In genomic region chr9:21419646-21420045, GRCm38 (mm10) we compare ENCODE assay signal across 27 mouse cellular contexts. TPM values are rescaled to one million over a fixed set of nuclear protein-coding genes. Genes with fewer than 3 reads are reported as not detected.
DNase-seq lines count a peak whose midpoint lies in the region; ATAC-seq and TF ChIP-seq lines count a peak whose summit lies in the region.
"Had no signal": no experiment of that assay in that cellular context is flagged by ENCODE, and none has a peak within 500 bp of the region (broad histone marks: within the 10 kb centered on the region; RNA-seq: fewer than 3 reads in every experiment).

No protein-coding gene starts in this region.

- no peak overlapping the region for H3K4me3 ChIP-seq in embryonic facial prominence, embryonic 13.5 days
- no peak overlapping the region for H3K4me3 ChIP-seq in embryonic facial prominence, embryonic 10.5 days
- no peak overlapping the region for H3K4me3 ChIP-seq in thymus, adult 2 months (ENCODE audit: control insufficient read depth, insufficient read depth, low read length)
- H3K4me3 ChIP-seq in neural tube, embryonic 15.5 days (replicated peaks): no peak overlapping the region
- H3K4me3 ChIP-seq: embryonic facial prominence, embryonic 15.5 days; gastrocnemius, adult 2 months; heart, embryonic 10.5 days; left cerebral cortex, adult 2 months; limb, embryonic 15.5 days; liver, embryonic 15.5 days; midbrain, embryonic 12.5 days; stomach, embryonic 15.5 days had no signal

- no peak for TF ChIP-seq POLR2A in thymus, adult 2 months (IDR thresholded peaks at IDR 0.05; ENCODE audit: control insufficient read depth, extremely low read depth, insufficient read depth, low read length, poor library complexity)

- 0 out of 2 replicates have a peak overlapping the region, but pooled peaks have one; percentile 21 for H3K9ac ChIP-seq in embryonic facial prominence, embryonic 13.5 days
- H3K9ac ChIP-seq in neural tube, embryonic 15.5 days (replicated peaks): no peak overlapping the region
- H3K9ac ChIP-seq: embryonic facial prominence, embryonic 15.5 days; limb, embryonic 15.5 days; liver, embryonic 15.5 days; midbrain, embryonic 12.5 days; stomach, embryonic 15.5 days had no signal

- no peak for TF ChIP-seq CTCF in thymus, adult 2 months (IDR thresholded peaks at IDR 0.05; ENCODE audit: borderline replicate concordance, control insufficient read depth, extremely low read depth, insufficient read depth, low read length, poor library complexity)

- ATAC-seq in embryonic facial prominence, embryonic 13.5 days (ENCODE audit: insufficient number of reproducible peaks, insufficient read depth, low FRiP score, low TSS enrichment, low read depth): no peak
- no peak for ATAC-seq in neural tube, embryonic 15.5 days (ENCODE audit: low FRiP score)
- ATAC-seq: forebrain, embryonic 14.5 days; hindbrain, postnatal 0 days had no signal

- 81% methylated on average over 2 of the region's 2 CpGs for WGBS in embryonic facial prominence, embryonic 13.5 days
- 92% methylated on average over 2 of the region's 2 CpGs for WGBS in embryonic facial prominence, embryonic 10.5 days
- WGBS in thymus, adult 2 months: 17% methylated on average over 2 of the region's 2 CpGs
- 91% methylated on average over 2 of the region's 2 CpGs for WGBS in neural tube, embryonic 15.5 days

- no peaks in the 10 kb centered on the region for H3K27me3 ChIP-seq in embryonic facial prominence, embryonic 13.5 days
- no peaks in the 10 kb centered on the region for H3K27me3 ChIP-seq in embryonic facial prominence, embryonic 10.5 days (replicated peaks; ENCODE audit: low read depth, poor library complexity, severe bottlenecking)
- no peaks in the 10 kb centered on the region for H3K27me3 ChIP-seq in thymus, adult 2 months (ENCODE audit: control insufficient read depth, insufficient read depth, low read length)
- no peaks in the 10 kb centered on the region for H3K27me3 ChIP-seq in neural tube, embryonic 15.5 days (replicated peaks)
- H3K27me3 ChIP-seq: CH12.LX; embryonic facial prominence, embryonic 15.5 days; limb, embryonic 15.5 days; liver, embryonic 15.5 days; midbrain, embryonic 12.5 days; stomach, embryonic 15.5 days had no signal

- peaks cover 63% of the 10 kb centered on the region for H3K36me3 ChIP-seq in embryonic facial prominence, embryonic 13.5 days
- H3K36me3 ChIP-seq in embryonic facial prominence, embryonic 10.5 days (replicated peaks): peaks cover 78% of the 10 kb centered on the region
- no peaks in the 10 kb centered on the region for H3K36me3 ChIP-seq in thymus, adult 2 months (ENCODE audit: control insufficient read depth, insufficient read depth, low read length)
- H3K36me3 ChIP-seq in neural tube, embryonic 15.5 days: peaks cover 49% of the 10 kb centered on the region

- H3K9me3 ChIP-seq in embryonic facial prominence, embryonic 13.5 days: no peaks in the 10 kb centered on the region
- H3K9me3 ChIP-seq in embryonic facial prominence, embryonic 10.5 days: no peaks in the 10 kb centered on the region
- no peaks in the 10 kb centered on the region for H3K9me3 ChIP-seq in neural tube, embryonic 15.5 days (replicated peaks)
- H3K9me3 ChIP-seq: embryonic facial prominence, embryonic 15.5 days; heart, embryonic 10.5 days; limb, embryonic 15.5 days; liver, embryonic 15.5 days; midbrain, embryonic 12.5 days; stomach, embryonic 15.5 days had no signal

- no peak overlapping the region for H3K27ac ChIP-seq in embryonic facial prominence, embryonic 13.5 days
- H3K27ac ChIP-seq in embryonic facial prominence, embryonic 10.5 days (replicated peaks): no peak overlapping the region
- H3K27ac ChIP-seq in thymus, adult 2 months (ENCODE audit: control insufficient read depth, insufficient read depth, low read length): peak overlapping the region; percentile 32; the same call in 1 of the 2 replicates
- no peak overlapping the region for H3K27ac ChIP-seq in neural tube, embryonic 15.5 days (replicated peaks)
- H3K27ac ChIP-seq: embryonic facial prominence, embryonic 15.5 days; gastrocnemius, adult 2 months; heart, embryonic 10.5 days; hindbrain, postnatal 0 days; left cerebral cortex, adult 2 months; limb, embryonic 15.5 days; liver, embryonic 15.5 days; midbrain, embryonic 12.5 days; stomach, embryonic 15.5 days had no signal

- no peaks in the 10 kb centered on the region for H3K4me1 ChIP-seq in embryonic facial prominence, embryonic 13.5 days
- peaks cover 4% of the 10 kb centered on the region for H3K4me1 ChIP-seq in embryonic facial prominence, embryonic 10.5 days
- peaks cover 34% of the 10 kb centered on the region for H3K4me1 ChIP-seq in thymus, adult 2 months (replicated peaks; ENCODE audit: control insufficient read depth, insufficient read depth, low read length)
- H3K4me1 ChIP-seq in neural tube, embryonic 15.5 days: peaks cover 10% of the 10 kb centered on the region; the same call in 1 of the 2 replicates
- H3K4me1 ChIP-seq: embryonic facial prominence, embryonic 15.5 days; limb, embryonic 15.5 days; midbrain, embryonic 12.5 days; stomach, embryonic 15.5 days had no signal

- no peak for DNase-seq in embryonic facial prominence, embryonic 10.5 days (ENCODE audit: low spot score)
- peak; percentile 34 for DNase-seq in thymus, adult 2 months
- DNase-seq in thymus, adult 18-20 months: no peak
- DNase-seq in naive thymus-derived CD4-positive, alpha-beta T cell, adult 2 months (ENCODE audit: low read depth): peak; percentile 52
- peak; percentile 59 for DNase-seq in thymus, postnatal 4 days
- DNase-seq in adrenal gland, postnatal 36 days: no peak
- DNase-seq: adrenal gland, postnatal 25 days; cerebellum, adult 11-12 months; cerebellum, postnatal 36 days; embryo, embryonic 11 days; gastrocnemius, adult 2 months; kidney, adult 18-20 months; layer of hippocampus, adult 9-11 months; left cerebral cortex, postnatal 4 days; lung, postnatal 4 days had no signal

- H3K4me2 ChIP-seq in embryonic facial prominence, embryonic 13.5 days: no peak overlapping the region
- no peak overlapping the region for H3K4me2 ChIP-seq in neural tube, embryonic 15.5 days
- H3K4me2 ChIP-seq: embryonic facial prominence, embryonic 15.5 days; limb, embryonic 15.5 days; liver, embryonic 15.5 days; midbrain, embryonic 12.5 days; stomach, embryonic 15.5 days had no signal

RNA-seq across cellular contexts. Expression of gene Dnm2, which starts 5.1 kb away (rescaled TPM):
- polyA plus RNA-seq in embryonic facial prominence, embryonic 13.5 days (2015; fragmentation: Nextera tagmentation; extraction: Ambion mirVana): 74.5 and 79.8 TPM in 2 replicates
- polyA plus RNA-seq in embryonic facial prominence, embryonic 10.5 days (2016; fragmentation: Nextera tagmentation; extraction: Ambion mirVana): 72.9 and 73.7 TPM in 2 replicates
- 374 and 422 TPM in 2 replicates for polyA plus RNA-seq in thymus, adult 2 months (2012; rRNA removed)
- 58.5 and 63.7 TPM in 2 replicates for polyA plus RNA-seq in neural tube, embryonic 15.5 days (2015; fragmentation: Nextera tagmentation; extraction: Ambion mirVana)
- total RNA-seq in adrenal gland, postnatal 36 days (2021): 100 to 1,000 TPM in 1 of 2 experiments, 10 to 100 TPM in 1; 99.8 to 102 TPM

RNA-seq across cellular contexts. Expression of gene Qtrt1, which starts 8.0 kb away (rescaled TPM):
- 47.0 and 53.5 TPM in 2 replicates for polyA plus RNA-seq in embryonic facial prominence, embryonic 13.5 days (2015; fragmentation: Nextera tagmentation; extraction: Ambion mirVana)
- 64.0 and 71.1 TPM in 2 replicates for polyA plus RNA-seq in embryonic facial prominence, embryonic 10.5 days (2016; fragmentation: Nextera tagmentation; extraction: Ambion mirVana)
- polyA plus RNA-seq in thymus, adult 2 months (2012; rRNA removed): 46.4 and 48.2 TPM in 2 replicates
- 47.6 and 55.6 TPM in 2 replicates for polyA plus RNA-seq in neural tube, embryonic 15.5 days (2015; fragmentation: Nextera tagmentation; extraction: Ambion mirVana)
- 10 to 100 TPM; 13.6 to 17.7 TPM for total RNA-seq in adrenal gland, postnatal 36 days (2021)

RNA-seq across cellular contexts. Expression of gene Ilf3, which starts 52.0 kb away (rescaled TPM):
- 248 and 252 TPM in 2 replicates for polyA plus RNA-seq in embryonic facial prominence, embryonic 13.5 days (2015; fragmentation: Nextera tagmentation; extraction: Ambion mirVana)
- polyA plus RNA-seq in embryonic facial prominence, embryonic 10.5 days (2016; fragmentation: Nextera tagmentation; extraction: Ambion mirVana): 341 and 343 TPM in 2 replicates
- 151 and 157 TPM in 2 replicates for polyA plus RNA-seq in thymus, adult 2 months (2012; rRNA removed)
- 189 and 205 TPM in 2 replicates for polyA plus RNA-seq in neural tube, embryonic 15.5 days (2015; fragmentation: Nextera tagmentation; extraction: Ambion mirVana)
- 10 to 100 TPM; 52.6 to 66.1 TPM for total RNA-seq in adrenal gland, postnatal 36 days (2021)

Comparison
In these comparisons a context has a peak if more than half of its experiments do, and no peak if none do; other contexts are left out.
1. DNase-seq: peak in thymus, adult 2 months (single experiment), naive thymus-derived CD4-positive, alpha-beta T cell, adult 2 months (single experiment) and thymus, postnatal 4 days (single experiment); none in embryonic facial prominence, embryonic 10.5 days (single experiment), thymus, adult 18-20 months (0 of 2) and adrenal gland, postnatal 36 days (0 of 2).